Mouse (Mus musculus) thymus, adult 18-20 months (tissue): ENCODE results near the gene Dach1.
A peak's percentile ranks its signal among the peaks of the same experiment; 100 is the strongest.

Source experiments
- DNase-seq, 2 experiments: peaks; one replicate each; pipeline ENCODE4 v3.0.0; 2022; ENCODE audit warnings: mixed read lengths in 2 of 2

Dach1 gene

DNA sequence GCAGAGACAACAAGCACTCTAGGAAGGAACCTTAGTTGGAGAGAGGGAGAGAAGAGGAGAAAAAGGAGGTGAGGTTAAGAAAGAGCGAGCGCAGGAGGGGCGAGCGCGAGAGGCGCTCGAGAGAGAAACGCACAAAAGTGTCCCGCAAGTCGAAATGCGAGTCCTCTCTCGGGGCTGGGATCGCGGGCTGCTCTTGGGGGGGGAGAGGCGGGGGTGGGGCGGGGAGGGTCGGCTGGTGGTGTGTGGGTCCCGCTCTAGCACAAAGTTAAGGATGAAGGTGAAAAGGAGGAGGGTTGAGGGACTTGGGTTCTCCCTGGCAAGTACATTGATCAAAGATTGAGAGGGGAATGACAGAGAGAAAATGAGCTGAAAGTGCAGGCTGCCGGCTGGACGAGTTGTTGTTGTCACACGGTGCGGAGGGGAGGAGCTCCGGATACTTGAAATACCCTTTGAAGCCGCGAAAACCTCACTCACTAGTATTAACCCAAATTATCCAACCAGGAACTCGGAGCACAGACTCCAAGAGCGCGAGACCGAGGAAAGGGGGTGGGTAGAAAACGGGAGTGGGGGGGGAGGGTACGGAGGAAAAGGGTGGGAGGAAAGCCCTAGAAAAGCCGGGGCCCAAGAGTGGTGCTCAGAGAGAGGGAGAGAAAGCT is at the start of gene Dach1:
Dach1 (minus strand) TSS at position 345 of the 656 bp plus-strand sequence.
- no peak for DNase-seq

DNA sequence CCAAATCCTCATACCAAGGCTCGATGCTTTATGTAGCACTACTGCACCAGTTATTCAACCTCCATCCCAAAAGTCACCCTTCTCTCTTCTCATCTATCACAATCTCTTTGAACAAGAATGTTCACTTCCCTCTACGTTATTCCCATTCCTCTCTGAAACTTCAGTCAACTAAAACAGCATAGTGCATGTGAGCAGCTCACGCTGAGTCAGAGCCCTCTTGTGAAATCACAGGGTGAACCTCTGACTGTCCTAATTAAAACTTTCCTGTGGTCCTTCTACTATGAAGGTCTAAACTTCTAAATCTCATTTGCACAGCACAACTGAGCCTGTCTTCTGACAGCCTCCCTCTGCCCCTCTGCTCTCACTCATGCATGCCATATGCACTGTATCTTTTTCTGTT is 30.5 kb upstream of the Dach1 start:
- no peak for DNase-seq

DNA sequence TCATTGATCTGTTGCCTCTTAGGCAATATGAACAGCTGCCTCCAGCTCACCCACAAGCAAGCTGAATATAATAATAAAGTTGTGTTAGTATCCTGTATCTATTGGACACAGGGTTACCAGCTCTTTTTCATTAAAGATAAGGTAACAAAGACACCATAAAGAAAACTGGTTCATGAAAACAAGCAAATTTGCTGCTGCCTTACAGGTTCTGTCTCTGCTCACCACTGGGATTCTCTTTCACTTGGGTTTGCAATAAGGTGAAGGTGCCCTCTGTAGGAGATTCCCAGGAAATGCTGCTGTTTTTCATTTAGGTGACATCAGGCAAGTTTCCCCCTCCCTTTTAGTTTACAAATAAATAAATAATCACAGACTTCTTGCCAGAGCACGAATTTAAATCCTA is 12.0 kb upstream of the Dach1 start:
- DNase-seq, result no peak

DNA sequence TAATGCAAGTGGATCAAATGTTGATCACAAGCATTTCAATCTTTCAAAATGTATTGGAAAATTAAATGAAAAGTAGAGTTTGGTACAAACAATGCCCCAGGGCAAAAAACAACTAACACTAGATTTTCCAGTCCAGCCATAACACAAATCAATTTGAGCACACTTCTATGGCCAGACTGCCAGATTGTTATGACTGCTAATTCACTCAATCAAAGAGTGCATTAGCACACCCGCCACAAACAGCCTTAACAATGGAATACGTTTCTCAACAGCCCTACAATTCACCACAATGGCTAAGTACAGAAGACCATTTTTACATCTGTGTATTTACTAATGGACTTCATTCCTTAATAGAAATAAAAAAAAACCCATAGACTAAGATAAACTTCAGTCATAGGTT is 4.3 kb upstream of the Dach1 start:
- no peak for DNase-seq

DNA sequence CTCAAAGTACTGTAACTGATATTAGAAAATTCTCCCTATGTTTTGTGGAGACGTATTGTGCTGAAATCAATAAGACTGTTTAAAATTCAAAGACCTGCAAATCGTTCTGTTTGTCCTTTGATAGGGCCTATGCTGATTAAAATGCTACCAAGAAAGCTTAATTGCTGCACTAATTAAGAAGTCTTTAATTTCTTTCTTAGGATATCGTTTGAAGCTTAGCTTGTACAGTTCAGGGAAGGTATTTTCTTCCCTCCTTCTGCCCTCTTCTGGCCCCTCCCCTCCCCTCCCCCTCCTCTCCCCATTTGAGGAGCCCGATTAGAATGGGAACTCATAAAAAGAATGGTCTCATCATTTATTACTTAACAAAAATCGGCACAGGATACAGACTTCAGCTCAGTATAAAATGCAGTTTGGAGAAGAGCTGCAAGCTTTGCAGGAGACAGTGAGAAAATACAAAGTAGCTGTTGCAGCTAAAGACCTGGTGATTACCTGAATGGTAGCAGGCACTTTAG is 2.9 kb upstream of the Dach1 start:
- no peak for DNase-seq

DNA sequence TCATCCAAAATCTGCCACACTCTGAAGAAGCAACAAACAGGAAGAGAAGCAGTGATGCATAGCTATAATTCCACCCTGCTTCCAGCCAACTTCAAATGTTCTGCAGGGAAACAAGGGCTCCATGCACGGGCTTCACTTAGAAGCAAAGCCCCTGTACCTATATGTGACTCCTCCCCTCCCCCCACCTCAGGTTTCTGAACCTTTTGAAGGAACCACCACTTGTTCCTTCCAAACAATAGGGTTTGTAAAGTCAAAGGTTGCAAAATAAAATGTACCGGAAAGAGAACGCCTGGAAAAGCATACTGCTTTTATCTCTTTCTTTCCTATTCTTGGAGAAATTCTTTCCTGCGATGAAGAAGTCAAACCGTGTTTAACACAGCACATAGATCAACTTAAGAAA is 2.3 kb upstream of the Dach1 start:
- DNase-seq, result no peak

DNA sequence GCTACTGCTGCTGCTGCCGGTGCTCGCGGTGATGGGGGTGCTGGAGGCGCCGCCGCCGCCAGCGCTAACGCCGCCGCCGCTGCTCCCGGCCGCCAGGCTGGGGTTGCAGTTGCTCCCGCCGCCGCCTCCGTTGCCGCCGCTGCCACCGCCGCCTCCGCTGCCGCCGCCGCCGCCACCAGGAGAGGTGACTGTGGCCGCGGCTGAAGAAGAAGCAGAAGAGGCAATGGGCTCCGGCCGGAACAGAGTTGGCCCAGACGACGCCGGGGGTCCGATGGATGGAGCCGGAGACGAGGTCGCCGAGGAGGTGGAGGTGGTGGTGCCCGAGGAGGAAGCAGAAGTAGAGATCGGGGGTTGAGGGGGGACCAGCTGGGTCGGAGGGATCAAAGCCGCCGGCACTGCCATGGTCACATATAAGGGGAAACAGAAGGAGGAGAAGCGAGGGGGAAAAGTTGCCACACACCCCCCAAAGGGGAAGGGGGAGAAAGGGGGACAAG is 610 bp downstream of the Dach1 start:
- DNase-seq, result peak; percentile 2 to 3

DNA sequence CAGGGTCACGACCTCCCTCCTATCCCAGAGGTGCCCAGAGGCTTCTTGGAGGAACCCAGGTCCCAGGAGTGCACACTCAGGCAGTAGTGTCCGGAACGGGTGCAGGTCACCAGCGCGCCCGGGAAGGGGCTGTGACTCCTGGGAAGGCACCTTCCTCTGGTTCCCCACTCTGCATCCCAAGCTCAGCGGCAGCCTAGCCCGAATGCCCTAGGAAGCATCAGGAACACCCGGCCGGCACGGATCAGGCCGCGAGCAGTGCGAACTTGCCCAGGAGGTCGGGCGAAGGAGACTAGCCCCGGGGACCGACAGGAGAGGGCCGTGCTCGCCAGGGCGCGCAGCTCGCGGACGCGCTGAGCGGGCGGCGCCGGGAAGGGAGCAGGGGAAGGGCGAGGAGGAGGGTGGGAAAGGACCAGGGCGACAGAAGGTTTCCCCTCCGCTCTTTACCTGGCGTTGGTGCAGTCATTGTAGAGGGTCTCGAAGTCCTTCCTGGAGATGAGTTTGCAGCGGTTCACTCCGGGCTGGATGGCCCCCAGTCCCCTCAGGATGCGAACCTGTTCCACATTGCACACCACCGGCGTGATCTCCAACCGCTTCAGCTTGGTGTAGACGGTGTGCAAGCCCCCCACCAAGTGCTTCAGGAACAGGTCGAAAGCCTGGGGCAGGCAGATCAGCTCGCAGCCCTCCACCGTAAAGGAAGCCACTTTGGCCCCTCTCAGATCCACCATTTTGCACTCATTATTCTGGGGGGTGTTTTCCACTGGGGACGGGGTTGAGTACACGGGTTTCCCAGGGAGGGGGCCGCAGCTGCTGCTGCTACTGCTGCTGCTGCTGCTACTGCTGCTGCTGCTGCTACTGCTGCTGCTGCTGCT is 1.3 kb downstream of the Dach1 start:
- peak in 1 of 2 experiments; percentile 4 for DNase-seq

DNA sequence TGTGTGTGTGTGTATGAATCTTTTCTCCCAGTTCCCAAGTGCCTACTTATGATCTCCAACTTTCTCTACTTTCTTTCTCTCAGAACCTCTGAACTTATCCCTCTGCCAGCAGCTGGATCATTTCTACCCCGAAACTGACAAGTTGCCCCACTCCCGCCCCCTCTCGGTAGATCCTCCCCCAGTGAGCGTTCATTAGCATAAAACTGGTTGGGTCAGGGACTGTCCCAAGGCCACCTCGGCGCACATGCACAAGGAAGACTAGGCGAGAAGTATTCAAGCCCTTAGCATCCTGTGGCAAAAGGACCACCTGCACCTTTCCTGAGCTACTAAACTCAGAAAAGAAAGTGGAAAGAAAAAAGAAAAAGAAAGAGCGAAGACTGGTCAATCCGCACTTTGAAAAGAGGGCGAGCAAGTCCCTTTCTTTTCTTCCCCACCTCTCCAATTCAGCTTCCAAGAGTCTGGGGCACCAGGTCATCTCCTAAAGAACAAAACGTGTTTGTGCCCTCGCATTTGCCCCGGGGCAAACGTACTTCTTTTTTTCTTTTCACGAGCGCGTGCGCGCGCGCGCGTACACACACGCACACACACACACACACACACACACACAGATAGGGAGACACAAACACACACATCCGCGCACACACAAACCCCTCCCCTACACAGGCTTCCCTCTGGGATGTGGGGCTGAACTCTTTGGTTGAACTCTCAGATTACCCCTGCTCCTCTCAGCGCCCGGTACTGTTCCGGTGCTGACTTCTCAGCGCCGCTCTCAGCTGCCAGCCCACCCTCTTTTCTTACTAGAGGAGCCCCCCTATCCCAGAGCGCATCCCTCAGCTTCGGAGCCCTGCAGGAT is 2.2 kb downstream of the Dach1 start:
- DNase-seq, result no peak

DNA sequence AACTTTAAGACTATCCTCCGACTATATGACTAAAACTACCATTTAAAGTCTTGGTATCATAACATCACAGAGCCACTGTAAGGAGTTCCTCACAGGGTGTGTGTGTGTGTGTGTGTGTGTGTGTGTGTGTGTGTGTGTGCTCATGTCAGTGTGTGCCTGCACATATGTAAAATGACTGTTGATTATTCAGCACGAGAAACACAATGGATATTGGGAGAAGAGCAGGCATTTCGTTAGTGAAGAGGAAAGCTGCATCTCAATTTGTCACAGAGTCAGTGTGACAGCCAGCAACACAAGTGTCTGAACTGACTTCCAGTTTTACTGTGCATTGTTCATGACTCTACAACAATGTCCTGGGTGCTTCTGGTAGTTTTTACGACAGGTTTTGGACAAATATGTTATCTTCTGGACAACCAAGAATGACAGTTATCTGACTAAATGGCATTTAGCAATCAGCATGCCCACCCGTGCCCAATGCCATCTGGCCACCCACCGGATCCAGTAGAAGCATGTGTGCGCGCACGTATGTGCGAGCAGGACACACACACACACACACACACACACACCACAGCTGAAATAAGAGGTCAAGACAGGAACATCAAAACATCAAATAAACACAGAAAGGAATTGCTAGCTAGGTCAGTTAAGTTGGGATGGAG is 3.1 kb downstream of the Dach1 start:
- DNase-seq, result no peak

DNA sequence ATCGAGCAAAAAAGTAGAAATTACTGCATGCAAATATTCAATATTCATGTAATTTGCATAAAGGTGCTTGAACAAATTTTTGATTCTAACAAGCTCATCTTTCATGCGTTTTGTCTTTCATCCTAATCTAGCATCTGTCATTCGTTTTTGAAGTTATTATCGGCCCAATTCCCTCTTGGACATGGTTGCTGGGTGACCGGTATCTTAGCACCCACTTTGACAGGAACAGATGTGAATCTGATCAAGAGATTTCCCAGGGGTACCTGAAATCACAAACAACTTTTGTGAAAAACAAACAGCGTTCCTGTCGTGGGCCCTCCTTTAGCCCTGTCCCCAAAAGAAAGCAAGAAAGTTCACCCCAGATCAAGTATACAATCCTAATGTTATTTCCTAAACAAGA is 12.8 kb downstream of the Dach1 start:
- no peak for DNase-seq

DNA sequence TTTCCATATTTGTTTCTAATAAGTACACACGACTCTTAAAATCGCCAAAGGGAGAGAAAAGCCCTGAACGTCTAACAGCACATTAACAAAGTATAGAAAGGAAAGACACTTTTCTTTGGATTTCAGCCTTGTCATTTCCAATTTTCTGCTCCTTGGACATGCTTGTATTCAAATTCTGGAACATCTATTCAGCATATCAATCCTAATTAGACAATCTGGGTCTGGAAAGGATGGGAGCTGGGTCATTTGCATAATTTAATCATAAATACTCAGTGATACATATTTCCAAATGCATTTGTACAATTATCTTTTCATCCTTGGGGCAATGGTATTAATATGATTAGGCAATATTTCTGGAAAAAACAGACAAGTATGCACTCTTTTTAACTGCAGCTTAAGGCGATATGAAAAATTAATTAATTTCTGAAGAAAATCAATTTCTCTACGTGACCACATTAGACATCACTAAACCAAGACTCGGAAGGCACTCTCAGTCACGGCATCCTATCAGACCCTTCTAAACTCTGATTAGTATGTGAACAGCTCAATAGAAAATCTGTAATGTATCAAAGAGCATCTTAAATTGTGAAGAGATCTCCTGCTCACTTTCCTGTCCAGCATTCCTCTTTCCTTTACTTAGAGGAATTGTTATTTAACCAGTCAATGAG is 13.7 kb downstream of the Dach1 start:
- DNase-seq, result no peak

DNA sequence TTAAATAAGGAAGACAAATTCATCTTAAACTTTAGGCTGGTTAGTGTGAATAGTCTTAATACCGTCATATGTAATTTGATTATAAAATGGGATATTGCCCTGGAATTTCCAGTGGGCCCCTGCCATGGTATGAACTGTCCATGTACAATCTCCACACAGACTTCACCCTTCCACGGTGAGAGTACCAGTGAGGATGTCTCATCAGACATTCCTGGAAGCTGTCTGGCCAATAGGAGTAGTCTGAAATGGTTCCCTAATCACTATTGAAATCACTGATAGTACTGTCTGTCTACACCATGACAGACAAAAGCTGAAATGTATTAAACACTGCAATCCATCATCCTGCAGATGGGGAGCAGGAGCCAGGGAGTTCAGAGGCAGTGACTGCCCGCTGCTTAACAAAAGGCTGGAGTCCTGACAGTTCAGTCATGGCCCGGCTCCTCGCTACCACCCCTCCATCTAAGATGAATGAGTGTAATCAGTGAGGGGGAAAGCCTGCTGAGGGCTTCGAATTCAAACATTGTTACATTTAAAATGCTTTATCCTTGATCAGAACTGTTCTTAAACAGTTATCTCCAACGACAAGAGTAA is 14.6 kb downstream of the Dach1 start:
- DNase-seq, result no peak

DNA sequence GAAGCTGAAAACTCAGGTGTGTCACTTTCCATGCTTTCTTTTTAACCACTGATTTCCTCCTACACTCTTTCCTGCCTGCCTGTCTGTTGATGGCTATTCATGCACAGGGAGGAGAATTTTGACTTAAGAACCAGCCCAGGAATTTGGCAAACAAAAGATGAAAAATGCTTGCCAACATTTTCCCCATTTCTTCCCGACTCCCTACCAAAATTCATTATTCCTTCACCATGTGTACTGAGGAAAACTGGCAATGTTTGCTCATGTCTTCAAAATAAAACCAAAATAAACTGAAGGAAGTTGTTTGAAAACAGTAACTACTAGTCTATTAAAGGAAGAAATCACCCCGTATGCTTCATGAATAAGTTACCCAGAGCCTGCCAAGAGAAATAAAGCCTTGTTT is 27.8 kb downstream of the Dach1 start:
- no peak for DNase-seq

DNA sequence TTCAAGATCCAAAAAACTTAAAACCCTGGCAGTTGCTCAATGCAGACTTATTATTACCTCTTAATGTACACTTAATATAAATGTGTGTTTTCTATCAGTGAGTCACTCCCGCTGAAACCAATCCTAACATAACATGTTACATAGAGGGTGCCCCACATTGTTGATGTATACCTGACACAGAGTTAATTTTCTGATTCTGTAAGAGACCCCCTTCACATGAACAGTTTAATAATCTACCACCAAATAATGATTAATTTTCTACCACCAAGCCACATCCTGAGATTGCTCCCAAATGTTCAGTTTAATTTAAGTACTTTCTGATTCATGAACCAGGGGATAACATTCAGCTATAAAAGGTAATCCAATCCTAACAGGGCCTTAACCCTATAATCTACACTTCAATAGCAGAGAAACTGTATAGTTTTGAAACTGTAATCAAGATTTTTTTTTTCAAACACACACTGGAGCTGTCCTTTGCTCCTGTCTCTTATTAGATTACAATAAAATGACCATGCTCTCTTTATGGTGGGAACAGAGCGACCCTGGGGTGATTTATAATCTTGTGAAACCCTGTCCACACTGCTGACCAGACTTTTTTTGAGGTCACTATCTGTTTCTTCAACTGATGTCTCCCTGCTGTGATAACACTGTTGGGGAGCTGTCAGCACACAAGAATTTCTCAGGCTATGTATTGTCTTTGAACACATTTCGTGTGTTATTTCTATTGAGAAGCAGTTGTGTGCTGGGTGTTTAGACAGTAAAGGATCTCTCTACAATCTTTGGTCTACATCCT is 30.5 kb downstream of the Dach1 start:
- DNase-seq, result no peak

DNA sequence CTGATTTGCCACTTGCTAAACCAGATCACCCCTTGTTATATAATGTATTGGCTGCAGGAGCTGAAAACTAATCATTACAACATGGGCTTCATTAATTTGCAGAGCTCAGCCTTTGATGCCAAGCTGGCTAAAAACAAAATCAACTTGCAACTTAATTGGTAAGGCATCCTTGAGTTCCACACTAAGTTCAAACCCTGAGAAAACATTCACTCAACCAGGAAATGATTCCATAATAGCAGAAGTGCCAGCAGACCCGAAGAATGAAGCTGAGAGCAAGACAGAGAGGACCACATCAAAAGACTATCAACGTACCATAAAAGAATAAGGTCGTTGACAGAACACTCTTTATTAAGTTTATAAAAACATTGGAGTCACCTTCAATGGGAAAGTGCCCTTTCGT is 35.0 kb downstream of the Dach1 start:
- no peak for DNase-seq

DNA sequence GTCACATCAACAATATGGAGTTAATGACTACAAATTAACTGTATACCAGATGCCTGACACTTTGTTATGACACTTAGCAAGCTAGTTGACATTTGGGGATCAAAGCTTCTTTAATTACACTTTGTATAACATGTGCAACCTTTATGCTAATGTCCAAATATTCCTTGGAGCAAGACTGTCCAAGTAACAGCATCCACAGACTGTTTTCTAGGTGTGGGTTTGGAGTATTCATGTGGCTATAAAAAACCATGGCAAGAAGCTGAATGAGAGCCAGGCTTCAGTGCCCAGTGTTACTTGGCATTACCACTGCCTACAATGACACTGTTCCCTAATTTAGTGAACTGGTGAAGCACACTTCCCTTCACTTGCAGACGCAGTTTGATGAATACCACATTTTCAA is 46.5 kb downstream of the Dach1 start:
- no peak for DNase-seq

DNA sequence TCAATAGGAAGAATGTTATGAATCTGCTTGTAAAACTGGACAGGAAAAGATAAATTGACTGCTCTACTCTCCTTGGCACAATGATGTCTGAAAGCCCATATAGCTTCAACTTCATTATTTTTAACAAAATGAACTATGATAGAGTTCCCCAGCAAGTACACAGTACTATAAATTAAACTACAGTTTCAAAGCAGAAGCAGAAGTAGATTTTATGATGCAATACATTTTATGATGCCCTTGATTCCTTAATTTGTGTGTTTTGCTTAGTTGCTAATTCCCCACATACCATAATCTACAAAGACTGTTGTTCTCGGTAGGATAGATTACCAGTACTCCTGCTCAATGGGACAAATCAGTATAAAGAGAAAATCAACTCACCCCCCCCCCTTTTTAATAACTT is 52.9 kb downstream of the Dach1 start:
- DNase-seq, result no peak

DNA sequence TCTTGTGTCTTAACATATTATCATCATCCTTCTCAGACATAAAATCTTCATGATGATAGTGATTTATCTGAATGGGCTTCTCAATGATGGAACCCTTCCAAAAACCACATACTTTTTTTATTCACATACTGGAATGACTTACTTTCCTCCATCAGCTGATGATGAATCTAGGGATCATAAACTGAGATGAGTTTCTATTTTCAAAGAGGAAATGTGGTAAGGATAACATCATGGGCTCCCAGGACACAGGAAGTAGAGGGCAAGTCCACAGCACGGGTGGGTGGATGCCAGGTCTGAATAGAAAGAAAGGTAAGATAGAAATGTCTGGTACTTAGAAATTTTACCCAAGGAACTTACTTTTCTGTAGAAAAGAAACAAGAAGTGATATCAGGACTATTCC is 56.5 kb downstream of the Dach1 start:
- DNase-seq, result no peak

DNA sequence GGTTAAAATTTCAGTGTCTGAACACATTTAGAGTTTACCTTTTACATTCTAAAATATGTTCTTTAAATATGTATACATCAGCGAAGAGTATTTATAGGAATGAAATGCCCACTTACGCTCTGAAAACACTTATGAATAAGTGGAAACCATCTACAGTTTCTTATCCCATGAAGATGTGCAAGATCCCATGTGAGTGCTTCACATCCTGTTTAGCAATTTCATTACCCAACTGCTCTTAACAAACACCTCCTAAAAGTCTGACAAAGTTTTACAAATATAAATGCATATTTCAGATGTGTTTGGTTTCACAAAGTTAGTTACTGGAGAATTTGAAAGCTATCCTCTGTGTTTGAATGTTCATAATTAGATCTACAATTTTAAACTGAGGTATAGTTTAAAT is 59.6 kb downstream of the Dach1 start:
- no peak for DNase-seq

DNA sequence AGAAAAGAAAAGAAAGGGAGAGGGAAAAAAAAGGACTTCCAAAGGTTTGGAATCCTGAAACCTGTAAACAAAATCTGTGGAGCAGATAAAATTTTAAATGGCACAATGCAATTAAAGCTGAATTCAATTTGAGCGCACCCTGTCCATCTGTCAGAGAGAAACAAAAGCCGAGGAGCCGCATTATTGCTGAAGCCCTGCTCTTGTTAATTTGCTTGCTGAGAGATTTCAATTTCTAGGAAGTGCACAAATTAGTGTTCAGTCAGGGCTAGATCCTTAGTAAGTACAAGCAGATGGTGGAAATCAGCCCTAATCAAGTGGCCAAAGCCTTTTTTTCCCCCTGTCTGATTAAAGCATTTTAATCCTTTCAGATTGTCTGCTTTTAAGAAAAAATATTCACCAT is 60.8 kb downstream of the Dach1 start:
- DNase-seq, result no peak
